Mouse (Mus musculus) thymus, adult 2 months (tissue): ENCODE measurements at regions not wholly inside any gene's neighbourhood (a gene's known extent, or its start where the extent isn't known, plus 50 kb on each side); places are given as distances from the start of the nearest gene placed in this dataset.

Experiments used
- DNase-seq: peaks from one replicate; pipeline ENCODE4 v3.0.0; 2021
- H3K27ac ChIP-seq: fragments of 200-500 bp; 2 replicates; pipeline ENCODE4 v1.5.1; 2012; ENCODE audit warnings: low read length, control low read depth; ENCODE audit not compliant: control insufficient read depth, insufficient read depth
- H3K27me3 ChIP-seq: fragments of 200-500 bp; 2 replicates; pipeline ENCODE4 v1.6.1; 2012; ENCODE audit warnings: mild to moderate bottlenecking, low read length, moderate library complexity, mixed read lengths; ENCODE audit not compliant: control insufficient read depth, insufficient read depth
- H3K36me3 ChIP-seq: fragments of 200-500 bp; 2 replicates; pipeline ENCODE4 v1.6.1; 2012; ENCODE audit warnings: mild to moderate bottlenecking, low read length, moderate library complexity; ENCODE audit not compliant: control insufficient read depth, insufficient read depth
- H3K4me1 ChIP-seq: fragments of 200-500 bp; replicated peaks from 2 replicates; pipeline ENCODE4 v1.6.1; 2012; ENCODE audit warnings: low read length; ENCODE audit not compliant: control insufficient read depth, insufficient read depth
- H3K4me3 ChIP-seq: fragments of 200-500 bp; 2 replicates; pipeline ENCODE4 v1.5.1; 2012; ENCODE audit warnings: mild to moderate bottlenecking, low read length, control low read depth, moderate library complexity; ENCODE audit not compliant: control insufficient read depth, insufficient read depth
- CTCF ChIP-seq: fragments of 200-500 bp; IDR thresholded peaks from 2 replicates; pipeline ENCODE4 v1.5.1; 2012; ENCODE audit warnings: mild to moderate bottlenecking, control low read depth, low read length, moderate library complexity, borderline replicate concordance; ENCODE audit not compliant: control insufficient read depth, poor library complexity, insufficient read depth; ENCODE audit errors: extremely low read depth
- POLR2A ChIP-seq: fragments of 200-500 bp; IDR thresholded peaks from 2 replicates; pipeline ENCODE4 v1.6.1; 2012; ENCODE audit warnings: mild to moderate bottlenecking, low read length, control low read depth, moderate library complexity; ENCODE audit not compliant: control insufficient read depth, poor library complexity, insufficient read depth; ENCODE audit errors: extremely low read depth
- WGBS: fragments of 180-500 bp; shearing (Covaris S2); methylation state at CpG from one replicate; pipeline ENCODE4 v1.1.7; 2018; 5-methylcytosine and 5-hydroxymethylcytosine counted together

DNA sequence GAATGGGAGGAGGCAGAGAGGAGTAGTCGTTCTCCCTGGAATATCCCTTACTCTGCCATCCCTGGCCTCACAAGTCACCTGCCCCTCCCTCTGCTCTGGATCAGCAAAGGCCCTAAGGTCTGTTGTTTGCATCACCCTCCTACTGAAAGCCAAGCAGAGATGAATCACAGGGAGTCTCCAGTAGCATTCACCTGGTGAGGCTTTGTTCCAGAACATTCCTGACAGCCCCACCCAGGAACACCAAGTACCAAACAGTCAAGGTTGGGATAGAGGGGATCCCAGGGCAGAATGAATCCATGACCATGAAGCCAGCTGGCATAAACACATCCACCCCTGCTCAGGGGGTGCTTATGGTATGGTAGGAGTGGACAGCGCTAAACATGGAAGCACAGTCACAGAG lies 67.4 kb upstream of the Hdhd5 start:
- Histone ChIP-seq H3K36me3 (no peaks in the 10 kb centered on the region), H3K27ac (no peak overlapping the region), H3K4me1 (no peaks in the 10 kb centered on the region), H3K4me3 (no peak overlapping the region), H3K27me3 (no peaks in the 10 kb centered on the region)
- DNase-seq, result no peak
- TF ChIP-seq CTCF, result no peak
- no peak for TF ChIP-seq POLR2A
- WGBS, result 88% methylated on average over 2 of the region's 2 CpGs

DNA sequence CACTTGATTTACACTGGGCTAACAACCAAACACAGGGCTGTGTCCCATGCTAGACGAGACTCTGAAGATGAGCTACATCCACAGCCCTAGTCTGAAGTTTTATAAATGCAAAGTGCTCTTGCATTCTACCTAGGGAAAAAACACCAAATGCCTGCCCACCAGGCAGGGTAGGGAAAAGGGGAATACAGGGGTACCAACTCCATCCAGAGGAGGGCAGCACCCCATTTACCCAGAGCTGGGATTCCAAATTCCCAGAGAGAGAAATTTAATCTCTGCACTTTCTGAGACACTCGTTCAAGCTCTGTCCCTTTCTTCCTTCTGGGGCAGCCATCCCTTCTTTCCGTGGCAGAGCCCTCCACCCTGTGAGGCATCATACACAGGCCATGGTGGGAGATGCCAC lies 66.8 kb upstream of the Hdhd5 start:
- H3K36me3 ChIP-seq, result no peaks in the 10 kb centered on the region
- H3K4me1 ChIP-seq, result no peaks in the 10 kb centered on the region
- no peak for TF ChIP-seq POLR2A
- TF ChIP-seq CTCF, result no peak
- no peak overlapping the region for H3K4me3 ChIP-seq
- DNase-seq, result no peak
- WGBS, result 66% methylated on average over 3 of the region's 3 CpGs
- no peak overlapping the region for H3K27ac ChIP-seq
- H3K27me3 ChIP-seq, result no peaks in the 10 kb centered on the region

DNA sequence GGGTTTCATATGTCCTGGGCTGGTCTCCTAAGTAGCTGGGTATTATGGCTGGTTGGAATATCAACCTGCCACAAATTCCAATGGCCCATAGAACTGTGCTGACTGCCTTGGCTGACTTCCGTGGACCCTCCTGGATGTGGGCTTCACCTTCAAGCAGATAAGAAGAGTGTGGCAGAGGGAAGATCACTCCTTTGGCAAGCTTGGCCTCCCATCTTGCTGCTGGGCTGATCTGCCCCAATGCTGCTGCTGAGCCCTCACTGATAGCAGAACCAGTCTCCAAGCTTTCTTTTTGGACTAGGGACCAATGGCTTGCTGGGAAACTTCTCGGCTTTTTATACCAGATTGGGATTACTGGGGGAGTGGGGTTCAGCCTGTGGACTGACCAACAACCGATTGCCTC lies 65.6 kb upstream of the Hdhd5 start:
- Histone ChIP-seq H3K4me1 (peaks cover 9% of the 10 kb centered on the region), H3K36me3 (no peaks in the 10 kb centered on the region), H3K27me3 (no peaks in the 10 kb centered on the region), H3K27ac (no peak overlapping the region), H3K4me3 (no peak overlapping the region)
- DNase-seq, result no peak
- TF ChIP-seq POLR2A, result no peak
- no peak for TF ChIP-seq CTCF
- WGBS, result 93% methylated on average over 3 of the region's 3 CpGs

DNA sequence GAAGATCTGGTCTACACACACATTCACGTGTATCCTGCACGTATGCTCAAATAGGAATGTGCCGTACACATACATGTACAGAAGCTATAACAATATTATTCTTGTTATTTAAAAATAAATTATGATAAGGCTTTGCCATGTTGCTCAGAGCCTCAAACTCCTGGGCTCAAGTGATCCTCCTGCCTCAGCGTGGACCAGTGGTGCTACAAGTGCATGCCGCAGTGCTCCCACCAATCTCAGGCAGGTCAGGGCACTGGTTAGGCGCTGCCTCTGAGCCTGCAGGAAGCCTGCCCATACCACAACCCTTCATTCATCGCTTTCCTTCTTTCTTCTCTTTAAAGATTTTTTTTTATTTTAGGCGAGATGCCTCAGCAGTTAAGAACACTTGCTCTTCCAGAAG lies 63.3 kb upstream of the Hdhd5 start:
- Histone ChIP-seq H3K4me1 (peaks cover 9% of the 10 kb centered on the region), H3K27me3 (no peaks in the 10 kb centered on the region), H3K4me3 (no peak overlapping the region), H3K27ac (no peak overlapping the region), H3K36me3 (no peaks in the 10 kb centered on the region)
- WGBS, result 83% methylated on average over 8 of the region's 8 CpGs
- no peak for DNase-seq
- no peak for TF ChIP-seq POLR2A
- TF ChIP-seq CTCF, result no peak

DNA sequence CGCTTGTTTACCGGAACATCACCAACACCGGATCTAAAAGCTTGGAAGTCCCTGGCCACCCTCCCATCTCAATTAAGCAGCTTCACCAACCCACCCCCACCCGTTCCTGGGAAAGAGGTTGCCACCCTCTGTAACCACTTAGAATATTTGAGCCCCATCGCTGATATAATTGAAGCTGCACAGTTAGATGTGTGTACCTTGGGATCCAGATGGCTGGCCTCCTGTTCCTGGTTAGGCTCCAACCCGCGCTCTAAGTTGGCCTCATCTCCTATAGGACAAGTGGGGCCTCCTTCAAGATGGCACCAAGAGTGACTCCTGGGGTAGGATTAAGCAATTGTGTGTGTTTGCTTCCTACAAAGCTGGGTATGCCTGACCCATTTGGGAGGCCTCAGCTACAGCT lies 61.6 kb upstream of the Hdhd5 start:
- no peak for DNase-seq
- Histone ChIP-seq H3K4me3 (no peak overlapping the region), H3K4me1 (peaks cover 9% of the 10 kb centered on the region), H3K27me3 (no peaks in the 10 kb centered on the region), H3K36me3 (no peaks in the 10 kb centered on the region), H3K27ac (no peak overlapping the region)
- TF ChIP-seq CTCF (no peak), POLR2A (no peak)
- WGBS, result 87% methylated on average over 7 of the region's 7 CpGs

DNA sequence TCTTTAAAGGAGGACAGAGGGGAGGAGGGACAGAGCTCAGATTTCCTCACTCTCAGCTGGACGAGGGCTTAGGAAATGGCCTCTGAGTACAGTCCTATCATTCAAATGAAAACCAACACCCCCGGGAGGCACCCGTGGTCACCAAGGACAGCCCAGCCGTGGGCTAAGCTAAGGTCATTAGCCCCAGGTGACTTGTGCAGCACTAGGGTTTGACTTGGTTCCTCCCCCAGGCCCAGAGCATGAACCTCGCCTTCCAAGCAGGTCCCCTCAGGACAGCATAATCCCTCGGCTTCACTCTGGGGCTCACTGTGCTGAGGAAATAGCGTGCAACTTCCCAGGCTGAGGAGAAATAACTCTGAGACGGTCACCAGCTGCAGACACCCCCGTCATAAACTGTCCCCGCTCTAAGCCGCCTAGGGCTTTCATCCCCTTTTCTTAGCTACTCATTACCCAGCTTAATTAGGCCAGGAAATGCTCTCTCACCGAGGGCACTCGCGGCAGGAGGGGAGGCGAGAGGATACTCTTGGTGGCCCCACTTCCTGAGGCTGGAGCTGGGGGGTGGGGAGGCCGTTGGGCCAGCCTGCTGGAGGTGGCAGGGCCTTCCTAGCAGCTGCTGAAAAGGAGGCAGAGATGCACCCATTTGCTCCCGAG lies 61.0 kb upstream of the Hdhd5 start:
- H3K4me3 ChIP-seq, result no peak overlapping the region
- H3K36me3 ChIP-seq, result no peaks in the 10 kb centered on the region
- TF ChIP-seq CTCF (no peak), POLR2A (no peak)
- no peak overlapping the region for H3K27ac ChIP-seq
- peaks cover 9% of the 10 kb centered on the region for H3K4me1 ChIP-seq
- no peak for DNase-seq
- H3K27me3 ChIP-seq, result no peaks in the 10 kb centered on the region
- WGBS, result 29% methylated on average over 17 of the region's 17 CpGs

DNA sequence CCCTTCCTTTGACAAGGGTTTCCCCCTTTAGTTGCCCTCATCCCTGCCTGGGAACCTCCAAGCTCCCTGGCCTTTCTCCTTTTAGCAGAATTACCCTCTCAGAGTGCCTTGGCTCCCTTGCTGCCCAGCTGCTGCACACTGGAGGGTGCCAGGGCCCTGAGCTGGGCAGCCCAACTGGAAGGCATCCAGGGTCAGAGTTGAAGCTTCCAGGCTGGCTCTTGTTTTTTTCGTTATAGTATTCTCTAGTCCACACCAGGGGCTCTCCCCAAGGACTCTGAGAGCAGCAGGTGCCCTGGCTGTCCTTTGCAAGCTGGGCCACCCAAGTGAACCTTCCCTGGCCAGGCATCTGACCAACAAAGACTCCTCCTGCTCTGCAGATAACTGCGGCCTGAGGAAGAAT lies 59.1 kb upstream of the Hdhd5 start:
- Histone ChIP-seq H3K36me3 (no peaks in the 10 kb centered on the region), H3K27me3 (no peaks in the 10 kb centered on the region), H3K27ac (no peak overlapping the region), H3K4me3 (no peak overlapping the region), H3K4me1 (peaks cover 13% of the 10 kb centered on the region)
- TF ChIP-seq POLR2A, result no peak
- TF ChIP-seq CTCF, result no peak
- no peak for DNase-seq
- WGBS, result 98% methylated on average over 2 of the region's 2 CpGs
